Mouse (Mus musculus) fat pad, adult 2 months (tissue): ENCODE data around the gene Tpm1.

ENCODE experiments used
- DNase-seq: peaks from one replicate; pipeline ENCODE4 v3.0.0-alpha.2; 2011; ENCODE audit warnings: low read depth, low spot score; ENCODE audit errors: extremely low read depth

Gene Tpm1

GRCm38 (mm10) chr9:67028133-67028724 is 21.0 kb downstream of the Tpm1 start:
- no peak for DNase-seq

DNA sequence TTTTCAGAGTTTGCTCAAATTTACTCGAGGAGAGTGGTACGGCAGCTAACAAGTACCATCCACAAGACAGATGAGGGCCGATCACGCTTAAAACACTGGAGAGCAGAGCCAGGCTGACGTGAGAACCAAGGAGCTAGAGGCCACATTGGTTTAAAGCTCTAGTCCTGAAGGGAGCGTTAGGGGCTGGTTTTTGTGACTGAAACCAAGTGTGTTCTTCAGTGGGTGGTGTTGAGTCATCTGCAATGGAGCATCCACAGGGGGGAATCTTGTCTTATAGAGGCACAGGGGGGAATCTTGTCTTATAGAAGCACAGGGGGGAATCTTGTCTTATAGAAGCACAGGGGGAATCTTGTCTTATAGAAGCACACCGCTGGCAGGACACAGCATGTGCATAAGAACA is 22.3 kb downstream of the Tpm1 start:
- DNase-seq, result no peak

DNA sequence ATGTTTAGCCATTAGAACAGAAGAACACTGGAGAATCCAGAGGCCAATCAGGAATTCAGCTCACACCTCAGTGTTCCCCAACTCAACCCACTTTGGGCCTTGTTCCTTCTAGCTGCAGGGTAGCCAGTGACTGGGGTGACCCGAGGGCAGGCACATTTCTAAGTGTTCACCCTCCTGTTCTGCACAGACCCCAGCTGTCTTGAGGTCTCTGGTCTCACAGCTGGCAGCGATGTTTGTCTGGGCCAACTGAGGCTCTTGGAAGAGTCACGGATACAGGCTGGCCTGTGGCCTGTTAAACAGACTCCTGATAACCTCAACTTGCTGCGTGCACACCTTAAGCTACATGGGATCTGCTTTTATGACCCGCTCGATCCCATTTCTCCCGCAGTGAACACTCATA is 23.1 kb downstream of the Tpm1 start:
- DNase-seq, result no peak

DNA sequence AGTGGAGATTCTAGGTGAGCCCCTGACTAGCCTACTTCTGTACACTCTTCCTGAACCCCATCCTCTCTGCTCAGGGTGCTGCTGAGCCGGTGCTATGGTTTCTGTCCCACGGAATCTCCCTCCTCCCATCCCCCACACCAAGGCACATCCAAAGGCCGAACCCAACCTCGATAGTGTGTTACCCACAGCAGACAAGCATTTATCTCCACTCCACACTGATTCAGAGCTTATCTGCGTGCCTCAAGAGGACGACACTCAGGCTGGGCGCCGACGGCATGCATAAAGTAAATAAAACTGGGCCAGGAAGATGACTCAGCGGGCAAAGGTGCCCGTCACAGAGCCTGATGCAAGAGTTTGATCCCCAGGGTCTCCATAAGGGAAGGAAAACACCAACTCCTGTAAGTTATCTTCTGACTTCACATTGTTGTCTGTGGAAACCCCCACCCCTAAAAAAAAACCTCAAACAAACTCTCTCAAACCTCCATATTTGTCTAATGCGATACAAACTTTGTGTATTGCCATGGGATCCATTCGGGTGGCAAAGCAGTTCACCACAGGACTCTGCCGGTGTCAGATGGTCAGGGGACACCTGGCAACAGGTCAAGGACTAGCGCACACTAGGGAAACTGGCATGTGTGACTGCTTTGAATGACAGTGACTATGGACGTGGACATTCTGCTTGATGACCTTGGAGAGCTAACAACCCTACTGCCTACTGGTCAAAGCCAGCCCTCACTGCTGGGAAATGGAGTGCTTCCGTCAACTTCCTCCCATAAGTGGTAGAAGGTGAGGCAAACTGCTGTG is 24.1 kb downstream of the Tpm1 start:
- no peak for DNase-seq

- no peak for DNase-seq
These were observed 25.8 kb downstream of the Tpm1 start for GRCm38 (mm10) chr9:67023371-67023770.

DNA sequence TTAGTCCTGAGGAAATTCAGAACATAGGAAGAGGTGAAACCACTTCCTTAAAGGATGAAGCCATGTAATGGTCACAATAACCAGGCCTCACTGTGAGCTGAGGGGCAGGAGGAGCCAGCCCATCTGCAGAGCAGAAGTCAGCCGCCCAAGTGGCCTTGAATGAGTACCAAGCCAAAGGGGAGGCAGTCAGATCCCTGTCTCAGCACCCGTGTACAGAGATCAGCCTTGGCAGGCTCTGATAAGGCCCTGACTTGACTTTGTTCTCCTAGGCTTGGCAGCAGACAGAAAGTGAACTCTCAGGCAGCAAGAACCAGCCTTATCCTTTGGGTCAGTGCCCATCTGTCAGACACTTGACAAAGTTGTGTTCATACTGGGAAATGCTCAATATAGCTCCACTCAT is 29.1 kb downstream of the Tpm1 start:
- DNase-seq, result no peak

GRCm38 (mm10) chr9:67013501-67013900 is 35.7 kb downstream of the Tpm1 start:
- no peak for DNase-seq

DNA sequence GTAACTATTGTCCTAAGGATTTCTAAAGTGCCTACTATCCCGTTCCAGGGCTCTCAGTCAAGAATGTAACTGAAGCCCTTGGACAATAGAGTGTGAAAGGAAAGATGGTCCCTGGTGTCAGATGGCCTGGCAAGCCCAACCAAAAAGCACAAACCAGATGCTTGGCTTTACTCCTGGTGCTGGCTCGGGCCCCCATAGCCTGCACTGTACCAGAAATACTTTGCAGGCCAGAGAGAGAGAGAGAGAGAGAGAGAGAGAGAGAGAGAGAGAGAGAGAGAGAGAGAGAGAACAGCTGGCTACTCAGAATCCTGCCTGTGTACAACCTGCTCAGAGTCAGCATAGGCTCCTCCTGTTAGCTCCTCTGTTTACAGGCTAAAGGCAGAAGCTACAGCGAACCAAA is 36.7 kb downstream of the Tpm1 start:
- no peak for DNase-seq

- DNase-seq, result no peak
These were observed 37.7 kb downstream of the Tpm1 start for GRCm38 (mm10) chr9:67011483-67011882.

DNA sequence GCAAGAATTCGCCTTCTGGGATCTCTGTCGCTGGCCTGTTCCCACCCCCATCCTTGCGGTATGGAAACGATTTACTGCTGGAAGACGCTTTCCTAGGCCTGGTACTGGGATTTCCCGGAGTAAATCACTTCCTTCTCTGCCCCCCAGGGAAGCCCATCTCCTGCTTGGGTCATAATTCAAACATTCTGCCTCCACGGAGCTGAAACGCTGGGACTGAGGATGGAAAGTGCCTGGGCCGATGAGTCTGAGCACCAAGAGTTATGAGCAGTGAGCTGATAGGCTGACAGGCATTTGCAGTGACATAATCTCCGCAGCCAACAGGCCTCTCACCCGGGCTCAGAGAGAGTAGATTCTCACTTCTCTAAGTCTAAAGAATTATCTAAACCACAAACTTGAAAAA is 40.4 kb downstream of the Tpm1 start:
- no peak for DNase-seq

GRCm38 (mm10) chr9:67006376-67006775 is 42.8 kb downstream of the Tpm1 start:
- DNase-seq, result peak; percentile 74

DNA sequence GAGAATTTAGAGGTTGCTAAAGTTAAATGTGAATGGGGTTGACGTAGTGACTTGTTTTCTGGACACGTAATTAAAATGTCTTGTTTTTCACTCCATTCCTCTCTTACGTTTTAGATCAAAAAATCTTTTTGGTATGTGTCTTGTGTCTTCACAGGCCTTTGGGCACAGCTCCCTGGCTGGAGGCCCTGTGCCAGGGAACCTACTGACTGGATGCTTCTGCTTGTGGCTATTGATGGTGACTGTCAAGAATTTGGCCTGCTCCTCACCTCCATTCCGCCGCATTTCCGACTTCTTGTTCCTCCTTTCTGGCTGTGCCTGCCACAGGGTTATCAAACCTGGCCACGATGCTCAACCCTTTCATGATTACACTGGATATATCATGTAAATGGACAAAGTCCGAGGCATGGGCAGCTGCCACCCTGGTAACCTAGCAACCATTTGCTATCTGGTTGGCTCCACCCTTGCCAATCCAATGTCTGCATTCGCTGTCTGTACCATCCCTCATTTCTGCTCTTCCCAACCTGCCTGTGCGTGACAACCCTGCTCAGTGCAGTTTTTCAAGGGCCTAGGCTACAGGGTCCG is 44.0 kb downstream of the Tpm1 start:
- no peak for DNase-seq

DNA sequence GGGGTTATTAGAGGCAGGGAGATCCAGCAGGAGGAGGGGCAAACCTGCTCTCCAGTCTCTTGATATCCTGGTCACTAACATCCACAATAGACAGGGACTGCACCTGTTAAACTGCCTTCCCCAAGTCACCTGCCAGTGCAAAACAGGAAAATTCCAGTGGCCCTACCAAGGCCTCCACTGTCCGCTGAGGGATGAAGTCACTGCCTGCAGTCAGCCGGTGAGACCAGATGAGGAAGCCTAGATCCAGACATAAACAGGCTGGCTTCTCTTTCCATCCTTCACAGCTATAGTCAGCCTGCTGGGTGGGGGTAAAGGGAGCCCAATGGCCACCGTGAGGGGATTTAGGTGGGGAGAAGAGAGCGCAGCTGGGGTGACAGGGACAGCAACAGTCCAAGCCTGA is 45.5 kb downstream of the Tpm1 start:
- DNase-seq, result no peak

GRCm38 (mm10) chr9:67003156-67003555 is 46.0 kb downstream of the Tpm1 start:
- no peak for DNase-seq

GRCm38 (mm10) chr9:67001506-67001905 is 47.7 kb downstream of the Tpm1 start:
- no peak for DNase-seq

GRCm38 (mm10) chr9:67001050-67001449 is 48.2 kb downstream of the Tpm1 start:
- DNase-seq, result no peak

DNA sequence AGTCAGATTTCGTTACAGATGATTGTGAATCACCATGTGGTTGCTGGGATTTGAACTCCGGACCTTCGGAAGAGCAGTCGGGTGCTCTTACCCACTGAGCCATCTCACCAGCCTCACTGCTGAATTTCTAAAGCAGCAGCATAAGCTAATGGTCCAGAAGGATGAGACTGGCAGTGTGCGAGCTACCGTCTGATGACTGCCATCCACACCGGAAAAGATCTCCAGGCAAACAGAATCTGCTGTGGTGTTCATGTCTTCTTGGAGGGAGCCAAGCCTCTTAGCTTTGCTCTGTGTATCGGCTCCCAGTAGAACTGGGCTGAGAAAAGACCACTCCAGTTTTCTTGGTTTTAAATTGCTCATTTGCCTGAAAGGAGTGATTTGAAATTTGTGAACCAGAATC is 49.5 kb downstream of the Tpm1 start:
- no peak for DNase-seq

- DNase-seq, result no peak
These were observed 57.3 kb downstream of the Tpm1 start for GRCm38 (mm10) chr9:66991750-66992410.

GRCm38 (mm10) chr9:66991021-66991749 is 58.0 kb downstream of the Tpm1 start:
- DNase-seq, result no peak

GRCm38 (mm10) chr9:66990046-66990445 is 59.2 kb downstream of the Tpm1 start:
- DNase-seq, result no peak

DNA sequence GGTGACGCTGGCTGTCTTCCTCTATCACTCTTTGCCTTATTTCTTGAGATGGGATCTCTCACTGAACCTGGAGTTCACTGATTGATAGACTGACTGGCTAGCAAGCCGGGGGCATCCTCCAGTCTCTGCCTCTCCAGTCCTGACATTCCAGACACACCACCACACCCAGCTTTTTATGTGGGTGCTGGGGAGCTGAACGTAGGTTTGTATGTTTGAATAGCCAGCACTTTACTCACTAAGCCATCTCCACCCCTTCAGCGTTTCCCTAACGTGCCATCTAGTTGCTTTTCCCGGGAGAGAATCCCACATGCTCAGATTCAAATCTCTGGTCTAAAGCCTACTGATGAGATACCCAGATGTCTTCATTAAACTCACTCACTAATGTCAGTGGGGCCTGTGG is 59.6 kb downstream of the Tpm1 start:
- DNase-seq, result no peak
